Mouse (Mus musculus) brain, embryonic 18.5 days (tissue): ENCODE results near the gene Rgs7.

Experiments used
- DNase-seq: peaks from one replicate; pipeline ENCODE4 v3.0.0-alpha.2; 2012; ENCODE audit warnings: low read depth, low spot score

The Rgs7 gene

DNA sequence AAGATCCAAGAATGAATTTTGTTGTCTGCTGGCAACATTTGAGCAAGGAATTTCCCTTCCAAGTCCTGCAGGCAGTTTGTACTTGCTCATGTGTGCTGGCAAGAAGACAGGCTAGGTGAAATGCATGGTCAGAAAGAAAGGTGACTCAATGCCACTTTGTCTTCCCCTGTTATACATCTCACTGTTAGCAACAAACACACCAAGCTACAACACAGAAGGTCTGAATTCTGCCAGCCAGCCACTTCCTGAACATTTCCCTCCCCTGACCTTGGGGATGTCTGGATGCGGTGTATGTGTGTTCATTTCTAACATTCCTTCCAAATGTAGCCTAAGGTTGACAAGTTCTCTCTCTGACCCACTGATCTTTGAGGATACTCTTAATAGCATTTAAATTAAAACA, 191.4 kb downstream of the Rgs7 start:
- DNase-seq, result no peak

DNA sequence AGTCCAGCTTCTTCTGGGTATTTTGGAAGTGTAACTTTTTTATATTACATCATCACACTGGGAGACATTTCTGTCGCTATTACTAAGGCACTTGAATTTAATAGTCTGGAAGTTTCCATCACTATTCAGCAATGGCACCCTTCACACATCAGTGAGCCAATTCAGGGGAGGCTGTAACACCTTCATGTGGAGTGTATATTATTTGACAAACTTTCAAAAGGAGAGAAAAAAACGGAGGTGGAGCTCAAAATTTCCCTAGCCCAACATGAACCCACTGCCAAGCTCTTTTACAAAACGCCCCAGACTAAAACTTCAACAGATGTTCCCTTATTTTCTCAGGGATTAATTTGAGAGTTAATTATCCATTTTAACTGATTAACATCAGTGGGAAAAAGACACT, 191.9 kb downstream of the Rgs7 start:
- DNase-seq, result no peak

DNA sequence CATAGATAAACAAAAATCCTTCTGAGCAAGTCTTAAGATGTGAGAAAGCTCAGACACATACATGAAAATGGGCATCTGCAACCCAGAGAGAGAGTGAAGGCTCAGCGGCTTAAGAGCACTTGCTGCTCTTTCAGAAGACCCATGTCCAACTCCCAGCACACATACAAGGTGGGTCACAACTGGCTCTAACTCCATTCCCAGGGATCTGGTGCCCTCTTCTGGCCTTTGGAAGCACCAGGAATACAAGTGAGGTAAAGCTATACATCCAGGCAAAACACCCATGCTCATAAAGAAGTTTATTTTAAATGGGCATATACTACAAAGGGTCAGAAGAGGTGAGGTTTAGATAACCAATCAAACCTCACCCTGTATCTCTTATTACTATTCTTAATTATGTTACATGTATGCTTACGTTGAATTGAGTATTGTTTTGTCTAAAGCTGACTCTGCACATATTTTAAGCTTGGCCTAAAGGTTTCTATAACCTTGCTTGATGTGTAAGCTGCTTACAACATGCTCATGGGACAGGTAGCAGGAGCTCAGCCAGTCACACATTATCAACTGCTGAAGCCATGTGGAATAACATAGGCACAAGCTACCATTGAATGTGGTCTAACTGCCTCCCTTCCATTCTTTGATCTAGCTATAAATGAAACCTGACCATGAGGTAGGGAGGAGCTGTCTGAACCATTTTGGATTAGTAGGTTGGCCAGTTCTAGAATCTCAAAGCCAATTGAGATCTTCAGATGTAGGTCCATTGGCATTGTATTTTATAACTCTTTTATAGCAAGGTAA, 192.5 kb downstream of the Rgs7 start:
- DNase-seq, result no peak

DNA sequence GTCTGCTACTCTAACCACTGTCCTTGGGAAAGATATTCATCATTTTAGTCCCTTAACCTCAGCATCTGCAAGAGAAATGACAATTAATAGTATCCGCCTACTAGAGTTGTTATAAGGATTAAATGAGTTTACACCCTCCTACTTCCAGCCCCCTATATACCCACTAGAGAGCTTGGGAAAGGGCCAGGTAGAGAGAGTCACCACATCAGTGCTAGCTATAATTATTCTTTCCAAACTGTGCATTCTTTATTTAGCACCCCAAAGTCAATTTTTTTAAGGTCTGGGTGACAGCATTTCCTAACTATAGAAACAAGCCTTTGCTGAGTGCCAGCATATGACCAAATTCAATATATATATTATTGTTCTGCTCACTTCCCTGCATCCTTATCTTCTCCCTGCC, 195.4 kb downstream of the Rgs7 start:
- no peak for DNase-seq

DNA sequence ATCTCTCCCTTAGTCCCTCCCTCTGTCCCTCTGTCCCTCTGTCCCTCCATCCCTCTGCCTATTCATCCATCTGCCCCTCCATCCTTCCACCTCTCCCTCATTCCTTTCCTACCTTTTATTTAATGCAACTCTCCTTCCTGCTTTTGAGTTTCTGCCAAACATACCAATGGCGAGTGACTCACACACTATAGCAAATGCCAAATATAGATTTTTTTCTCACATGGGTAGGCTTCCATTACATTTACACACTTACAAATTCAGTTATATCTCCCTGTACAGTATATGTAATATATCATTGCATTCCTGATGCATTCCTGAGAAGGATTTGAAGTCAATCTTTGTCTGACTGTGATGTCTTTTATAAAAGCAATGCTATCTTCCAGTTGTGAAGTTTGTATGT, 202.2 kb downstream of the Rgs7 start:
- no peak for DNase-seq

DNA sequence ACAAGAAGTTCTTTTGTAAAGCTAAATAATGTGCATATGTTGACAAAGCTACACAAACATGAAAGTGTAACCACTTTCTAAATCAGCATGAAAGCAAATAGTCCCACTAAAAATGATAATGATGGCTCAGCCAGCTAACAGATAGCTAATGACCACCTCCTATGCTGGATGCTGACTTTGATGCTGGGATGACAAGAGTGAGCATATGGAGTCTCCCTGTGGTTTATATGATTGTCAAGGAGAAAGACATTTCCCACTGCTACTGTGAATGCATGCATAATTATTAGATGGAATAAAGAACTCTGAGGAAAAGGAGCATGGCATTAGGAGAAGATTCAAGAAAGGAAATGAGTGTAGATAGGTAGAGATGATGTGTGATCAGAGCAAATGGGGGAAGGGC, 230.0 kb downstream of the Rgs7 start:
- no peak for DNase-seq

DNA sequence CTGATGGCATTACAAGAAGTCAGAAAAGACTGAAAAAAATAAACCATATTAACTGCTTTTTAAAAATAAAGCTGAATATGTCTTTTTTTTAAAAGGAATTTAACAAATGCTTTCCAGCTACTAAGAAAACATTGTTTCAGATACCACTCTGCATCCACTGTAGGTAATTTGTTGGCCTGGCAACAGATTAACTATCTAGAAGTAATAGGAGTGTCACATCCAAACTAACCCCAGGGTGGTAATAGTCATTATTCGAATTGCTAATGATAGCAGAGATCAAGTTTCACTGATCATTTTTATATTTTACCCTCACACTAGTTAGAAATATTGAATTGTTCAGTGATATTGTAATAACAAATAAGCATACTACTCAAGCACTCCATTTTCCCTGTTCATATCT, 232.9 kb downstream of the Rgs7 start:
- DNase-seq, result no peak

DNA sequence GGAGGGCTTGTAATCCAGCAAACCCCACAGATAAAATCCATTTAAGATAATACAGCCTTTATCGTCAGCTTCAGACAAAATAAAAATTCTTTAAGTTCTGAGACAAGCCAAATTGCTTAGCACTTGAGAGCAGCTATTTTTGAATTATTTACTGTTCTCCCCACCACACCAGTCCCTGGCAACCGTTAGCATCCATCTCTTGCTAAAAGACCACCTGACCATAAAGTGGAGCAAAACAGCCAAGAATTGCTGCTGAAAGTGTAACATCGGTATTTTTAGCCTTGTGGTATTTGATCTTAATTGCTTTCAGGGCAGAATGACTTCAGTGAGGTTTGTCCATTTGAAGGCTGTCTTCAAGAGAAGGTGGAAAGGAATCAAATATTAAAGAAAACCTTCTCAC, 237.1 kb downstream of the Rgs7 start:
- no peak for DNase-seq

DNA sequence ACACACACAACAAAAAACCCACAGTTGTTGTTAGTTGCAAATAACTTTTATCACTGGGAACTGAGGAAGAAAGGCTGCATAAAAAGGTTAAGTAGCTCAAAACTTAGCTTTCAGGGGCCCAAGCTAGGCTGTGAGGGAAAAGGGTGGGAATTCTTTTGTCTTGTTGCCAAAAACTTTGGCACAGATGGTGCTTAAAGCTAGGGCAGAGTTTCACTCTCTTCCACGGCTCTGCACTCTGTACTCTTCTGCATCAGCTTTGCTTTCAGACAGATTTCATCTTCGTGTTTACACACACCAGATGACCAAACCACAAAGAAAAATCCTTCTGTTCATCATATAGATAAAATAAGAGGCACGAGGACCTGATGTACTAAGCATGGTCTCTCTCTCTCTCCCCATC, 237.6 kb downstream of the Rgs7 start:
- no peak for DNase-seq

DNA sequence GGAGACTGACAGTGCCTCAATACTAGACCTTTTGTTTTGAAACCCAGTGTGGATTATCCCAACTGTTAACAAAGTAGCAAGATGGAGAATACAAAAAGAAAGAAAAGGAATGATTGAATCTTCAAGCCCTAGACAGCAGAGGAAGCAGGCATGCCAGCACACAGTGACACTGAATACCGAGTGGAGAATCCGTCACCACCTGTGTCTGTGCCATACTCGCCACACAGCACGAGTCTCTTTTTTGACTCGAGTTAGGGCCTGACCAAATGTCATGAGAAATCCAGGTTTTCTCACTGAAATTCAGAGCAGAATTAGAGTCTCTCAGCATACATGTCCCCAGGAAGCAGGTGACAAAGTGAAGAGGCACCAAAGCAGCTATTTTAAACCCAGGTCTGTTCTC, 250.2 kb downstream of the Rgs7 start:
- no peak for DNase-seq

DNA sequence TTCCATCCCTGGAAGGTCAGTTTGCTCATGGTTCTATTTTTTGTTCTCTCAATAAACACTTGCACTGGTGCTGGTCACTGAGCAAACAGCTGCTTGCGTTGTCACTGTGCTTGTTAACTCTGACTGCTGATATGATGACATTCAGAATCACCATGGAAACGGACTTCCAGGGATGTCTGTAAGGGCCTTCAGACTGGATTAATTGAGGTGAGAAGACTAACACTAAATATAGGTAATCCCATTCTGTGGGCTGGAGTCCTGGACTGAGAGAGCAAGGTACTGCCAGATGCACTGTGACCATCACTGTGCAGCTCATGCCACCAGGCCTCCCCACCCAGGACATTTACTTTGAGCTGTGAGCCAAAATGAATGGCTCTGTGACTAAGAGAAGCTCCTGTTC, 252.2 kb downstream of the Rgs7 start:
- DNase-seq, result no peak

DNA sequence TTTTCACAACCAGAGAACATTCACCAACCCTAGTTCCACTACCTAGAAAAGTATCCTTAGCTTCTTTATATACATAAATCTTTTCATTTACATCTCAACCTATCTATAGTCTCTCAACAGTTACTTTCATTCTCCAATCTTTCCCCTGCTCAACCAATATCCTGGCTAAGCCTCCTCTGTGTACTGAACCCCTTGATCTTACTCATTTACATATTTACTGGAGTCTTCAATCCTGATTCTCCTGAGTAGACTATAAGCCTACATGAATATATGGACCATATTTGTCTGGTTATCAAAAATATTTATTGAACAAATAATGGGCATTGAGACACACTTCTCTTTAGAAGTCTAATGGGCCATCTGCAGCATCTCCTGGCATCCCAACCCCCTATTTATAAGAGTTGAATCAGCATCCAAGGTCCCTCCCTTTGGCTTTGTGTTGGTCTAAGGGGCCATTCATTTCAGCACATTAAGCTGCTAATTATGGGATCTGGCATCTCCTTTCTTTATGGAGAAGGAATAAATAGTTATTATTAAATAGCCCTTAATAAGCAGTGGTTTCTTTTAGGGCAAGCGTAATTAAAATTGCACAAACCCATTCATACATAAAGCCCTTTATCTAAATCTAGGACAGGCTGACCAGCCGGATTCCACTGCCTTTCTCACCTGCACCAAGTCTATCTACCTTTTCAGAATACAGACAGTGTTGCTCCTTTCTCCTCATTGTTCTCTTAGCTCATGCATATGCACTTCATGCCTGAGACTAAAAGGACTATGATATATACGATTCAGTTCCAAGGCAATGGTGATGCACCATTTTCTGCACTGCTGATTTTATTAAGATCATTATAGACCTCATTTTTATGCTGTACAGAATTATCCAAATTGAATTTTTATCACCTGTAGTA, 270.5 kb downstream of the Rgs7 start:
- no peak for DNase-seq

DNA sequence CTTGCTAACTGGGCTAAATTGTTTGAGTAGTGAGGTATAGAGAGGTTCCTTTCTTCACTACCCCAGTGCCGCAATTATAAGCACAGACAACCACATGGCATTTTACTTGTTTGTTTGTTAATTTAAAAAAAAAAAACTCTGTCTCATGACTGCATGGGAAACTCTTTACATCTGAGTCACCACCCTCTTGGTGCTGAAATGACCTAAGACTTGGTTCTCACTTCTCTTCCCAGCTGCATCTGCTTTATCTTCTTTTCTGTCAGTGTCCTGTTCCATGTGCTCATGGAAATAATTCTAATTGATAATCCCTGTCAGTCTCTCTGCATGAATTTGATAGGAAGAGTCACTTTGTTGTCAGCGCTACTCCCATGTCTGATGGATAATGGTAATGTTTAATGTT, 272.7 kb downstream of the Rgs7 start:
- DNase-seq, result no peak

DNA sequence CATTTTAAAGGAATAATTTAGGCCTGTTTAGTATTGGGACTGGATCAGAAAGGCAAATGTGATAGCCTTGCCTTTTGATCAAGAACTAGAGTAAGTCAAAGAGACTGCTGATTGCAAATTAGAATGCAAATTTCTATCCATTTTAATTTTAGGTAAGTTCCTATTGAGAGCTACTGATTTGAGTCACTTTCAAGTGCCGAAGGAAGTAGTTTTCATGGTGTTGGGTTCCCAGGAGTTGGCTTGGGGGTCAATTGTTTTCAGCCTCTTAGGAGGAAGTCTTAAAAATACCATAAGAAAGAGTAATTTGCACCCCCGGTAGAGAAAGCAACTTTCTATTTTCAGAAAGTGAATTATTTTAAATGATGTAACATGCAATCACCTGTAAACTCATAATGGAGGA, 285.3 kb downstream of the Rgs7 start:
- no peak for DNase-seq

DNA sequence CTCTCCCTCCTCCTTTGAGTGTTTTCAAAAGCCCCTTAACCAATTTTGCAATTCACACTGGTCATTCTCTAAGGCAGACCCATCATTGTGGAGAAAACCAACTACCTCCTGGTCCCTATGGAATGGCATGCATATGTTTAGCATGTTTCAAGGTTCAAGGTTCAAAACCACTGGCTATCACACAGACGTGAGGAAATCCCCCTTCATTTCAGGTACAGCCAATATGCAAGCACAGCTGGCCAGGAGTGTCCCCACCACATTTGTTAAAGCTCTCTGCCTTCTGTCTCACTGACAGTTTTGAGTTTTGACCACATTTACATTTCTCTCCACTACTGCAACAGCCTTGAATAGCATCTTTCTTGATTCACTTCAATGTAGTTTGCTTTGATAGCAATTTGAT, 286.7 kb downstream of the Rgs7 start:
- DNase-seq, result no peak

DNA sequence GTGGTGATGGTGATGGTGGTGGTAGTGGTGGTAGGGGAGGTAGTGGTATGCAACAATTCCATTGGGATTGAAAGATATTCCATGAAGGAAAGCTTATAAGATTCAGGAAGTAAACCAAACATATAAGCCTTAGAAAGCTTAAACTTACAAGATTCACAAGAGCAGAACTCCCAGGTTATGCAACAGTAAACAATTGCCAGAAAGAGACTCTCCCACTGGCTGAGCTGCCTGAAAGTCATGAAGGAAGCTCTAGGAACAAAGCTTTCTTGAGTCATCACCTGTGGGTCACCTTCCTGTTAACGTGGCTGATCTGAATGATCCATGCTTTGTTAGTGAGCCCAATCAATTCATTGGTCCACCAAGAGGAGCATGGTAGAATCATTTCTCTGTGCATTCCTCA, 288.8 kb downstream of the Rgs7 start:
- DNase-seq, result no peak

DNA sequence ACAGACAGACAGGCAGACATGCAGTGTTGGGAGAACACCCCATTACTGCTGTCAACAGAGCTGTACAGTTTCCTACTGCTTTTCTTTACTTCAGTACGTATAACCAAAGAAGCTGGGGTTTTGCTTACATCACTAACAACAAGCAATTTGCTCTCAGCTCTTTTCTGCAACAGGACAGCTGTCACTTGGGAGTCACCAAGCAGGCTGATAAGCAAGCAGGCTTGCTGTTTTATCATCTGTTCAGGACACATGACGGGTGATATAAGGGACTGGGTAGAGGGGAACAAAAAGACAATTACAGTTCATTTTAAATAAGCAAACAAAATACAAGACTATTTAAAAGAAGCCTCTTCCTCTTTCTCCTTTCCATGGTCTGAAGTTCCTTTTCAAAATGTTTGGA, 289.4 kb downstream of the Rgs7 start:
- no peak for DNase-seq

DNA sequence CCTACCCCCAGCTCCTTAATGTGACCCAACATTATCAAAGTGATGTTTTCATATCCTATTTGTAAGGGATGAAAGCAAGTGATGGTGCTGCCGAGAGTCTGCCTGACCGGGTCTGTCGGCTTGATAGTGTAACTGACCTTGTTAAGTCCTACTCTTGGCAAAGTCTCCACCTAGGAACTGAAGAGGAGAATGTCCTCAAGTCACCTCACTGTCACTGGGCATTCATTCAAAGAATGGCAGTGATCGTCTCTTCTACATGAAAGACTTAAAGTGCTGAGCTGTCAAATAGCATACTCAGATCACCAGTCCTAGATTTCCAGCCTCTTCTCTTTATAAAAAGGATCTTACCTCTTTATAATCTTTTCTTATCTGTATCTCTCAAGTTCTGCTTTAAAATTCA, 293.4 kb downstream of the Rgs7 start:
- DNase-seq, result no peak

DNA sequence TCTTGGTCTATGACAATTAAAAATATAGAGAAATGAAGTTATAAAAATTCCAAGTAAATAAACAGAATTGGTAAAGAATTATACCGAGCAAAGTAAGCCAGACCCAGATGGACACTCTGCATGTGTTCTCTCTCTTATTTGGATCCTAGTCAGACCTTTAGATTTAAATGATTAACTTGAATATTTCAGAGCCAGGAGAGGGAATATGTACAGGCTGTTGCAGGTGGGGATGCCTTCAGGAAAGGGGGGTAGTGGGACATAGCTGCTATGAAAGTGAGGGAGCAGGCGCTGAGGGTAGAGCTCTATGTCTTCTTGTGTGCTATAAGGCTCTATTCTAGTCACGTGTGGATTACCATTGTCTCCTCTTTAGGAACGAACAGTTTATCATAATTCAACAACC, 296.5 kb downstream of the Rgs7 start:
- no peak for DNase-seq

DNA sequence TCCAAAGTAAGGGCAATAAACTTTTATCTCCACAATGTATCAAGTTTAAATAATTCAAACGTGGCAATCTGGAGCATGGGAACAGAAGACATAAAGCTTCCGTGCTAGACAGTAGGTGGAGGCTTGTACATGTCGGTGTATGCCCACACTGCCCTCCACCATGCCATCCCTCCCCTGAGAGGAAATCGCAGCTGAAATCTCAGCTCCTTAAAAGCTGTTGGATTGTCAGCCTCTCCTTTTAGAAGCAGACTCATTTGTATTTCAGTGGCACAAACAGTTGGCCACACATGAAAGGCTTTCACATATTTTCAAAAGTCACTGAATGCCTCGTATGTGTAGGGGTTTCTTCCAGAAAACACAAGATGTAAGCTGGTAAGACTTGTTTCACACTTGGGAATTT, 304.1 kb downstream of the Rgs7 start:
- no peak for DNase-seq

DNA sequence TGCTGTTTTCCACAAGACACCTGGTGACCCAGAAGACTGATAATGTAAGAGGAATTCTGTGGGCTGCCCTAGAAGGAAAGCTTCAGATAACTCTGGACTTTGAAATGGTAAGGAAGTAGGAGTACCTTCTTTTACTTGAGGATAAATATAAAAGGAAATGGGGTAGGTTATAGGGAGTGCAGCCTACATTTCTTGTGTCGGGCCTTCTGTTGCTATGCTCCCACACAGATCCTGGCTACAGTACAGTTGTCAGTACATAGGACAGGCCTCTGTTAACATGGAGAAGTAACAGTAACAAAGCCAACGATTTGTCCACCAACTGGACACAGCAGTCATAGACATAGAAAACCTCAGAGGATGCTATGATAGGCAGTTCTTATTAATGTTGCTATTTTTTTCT, 307.1 kb downstream of the Rgs7 start:
- no peak for DNase-seq

DNA sequence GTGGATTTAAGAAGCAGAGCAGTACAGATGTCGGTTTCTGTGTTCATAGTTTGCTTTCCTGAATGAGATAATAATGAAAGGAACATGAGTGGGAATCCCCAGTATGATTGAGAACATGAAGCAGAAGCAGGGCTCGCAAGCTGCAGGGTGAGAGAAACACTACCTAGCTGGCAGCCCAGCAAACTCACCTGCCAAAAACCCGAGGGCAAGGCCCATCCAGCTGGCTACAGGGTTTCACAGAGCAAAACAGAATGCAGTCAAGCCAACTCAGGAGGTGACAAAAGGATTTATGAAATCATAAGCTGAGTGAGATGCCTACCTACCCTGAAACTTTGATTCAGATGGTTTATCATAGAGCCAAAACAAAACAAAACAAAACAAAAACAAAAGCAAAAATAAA, 307.6 kb downstream of the Rgs7 start:
- DNase-seq, result no peak

DNA sequence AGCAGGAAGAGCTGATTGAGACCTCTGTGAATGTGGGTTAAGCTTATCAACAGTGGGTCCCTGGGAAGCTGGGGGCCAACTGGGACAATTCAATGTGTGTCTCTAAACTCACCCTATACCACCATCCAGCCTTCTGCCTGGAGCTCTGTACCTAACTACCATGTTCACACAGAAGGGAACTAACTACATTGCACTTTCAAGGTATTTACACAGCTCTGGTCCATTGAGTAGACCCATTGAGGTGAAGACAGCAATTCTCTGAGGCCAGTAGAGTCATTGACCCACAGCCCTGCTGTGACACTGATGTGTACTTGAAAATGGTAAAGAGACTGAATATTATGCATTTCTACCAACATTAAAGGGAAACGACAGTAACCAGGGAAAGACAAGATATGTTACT, 313.6 kb downstream of the Rgs7 start:
- DNase-seq, result no peak
